Mouse (Mus musculus) frontal cortex, adult (tissue): ENCODE measurements around the gene Adm.

ENCODE experiments used
- ATAC-seq: cut with Nextera tagmentation; 2 replicates; pipeline ENCODE4 v1.9.2; 2017; ENCODE audit warnings: mild to moderate bottlenecking, moderate library complexity, mixed read lengths; ENCODE audit not compliant: low TSS enrichment

Gene Adm

DNA sequence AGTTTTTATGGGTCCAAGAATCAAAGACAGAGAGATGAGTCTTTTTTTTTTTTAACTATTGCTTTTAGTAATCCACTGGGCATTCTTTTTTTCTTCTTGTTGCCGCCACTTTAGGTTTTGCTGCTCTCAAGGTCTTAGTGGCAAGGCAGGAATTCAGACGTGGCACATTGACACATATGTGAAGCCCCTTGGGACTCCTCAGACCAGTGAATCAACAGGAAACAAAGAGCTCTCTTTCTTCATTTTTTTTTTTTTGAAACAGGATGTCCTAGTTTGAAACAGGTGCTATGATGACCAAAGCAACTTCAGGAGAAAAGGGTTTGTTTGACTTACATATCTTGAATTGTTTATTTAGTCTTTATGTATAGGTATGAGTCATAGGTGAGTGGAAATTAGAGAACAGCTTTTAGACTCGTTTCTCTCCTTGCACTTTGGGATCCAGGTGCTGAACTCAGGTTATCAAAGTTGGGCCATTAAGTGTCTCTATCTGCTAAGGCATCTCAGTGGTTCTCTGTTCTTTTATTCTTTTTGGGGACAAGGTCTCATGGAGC is 31.0 kb downstream of the Adm start:
- no peak for ATAC-seq

GRCm38 (mm10) chr7:110666537-110666936 is 39.1 kb downstream of the Adm start:
- ATAC-seq = no peak

DNA sequence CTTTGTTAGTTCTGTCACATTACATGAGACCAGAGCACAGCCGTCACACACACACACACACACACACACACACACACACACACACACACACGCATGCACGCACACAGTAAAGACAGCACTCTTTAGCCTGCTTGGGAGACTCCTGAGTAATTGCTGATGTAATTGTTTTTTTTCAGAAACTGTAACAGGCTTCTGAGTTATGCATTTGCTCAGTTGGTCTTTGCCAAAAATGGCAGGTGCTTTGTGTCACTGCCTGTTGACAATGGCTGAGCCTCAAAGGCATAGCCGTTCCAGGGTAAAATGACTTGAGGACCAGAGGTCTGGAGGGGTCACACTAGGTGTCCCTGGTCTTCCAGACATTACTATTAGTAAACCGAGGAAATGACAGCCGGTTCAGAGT is 40.8 kb downstream of the Adm start:
- no peak for ATAC-seq

GRCm38 (mm10) chr7:110668756-110669155 is 41.3 kb downstream of the Adm start:
- ATAC-seq = no peak

DNA sequence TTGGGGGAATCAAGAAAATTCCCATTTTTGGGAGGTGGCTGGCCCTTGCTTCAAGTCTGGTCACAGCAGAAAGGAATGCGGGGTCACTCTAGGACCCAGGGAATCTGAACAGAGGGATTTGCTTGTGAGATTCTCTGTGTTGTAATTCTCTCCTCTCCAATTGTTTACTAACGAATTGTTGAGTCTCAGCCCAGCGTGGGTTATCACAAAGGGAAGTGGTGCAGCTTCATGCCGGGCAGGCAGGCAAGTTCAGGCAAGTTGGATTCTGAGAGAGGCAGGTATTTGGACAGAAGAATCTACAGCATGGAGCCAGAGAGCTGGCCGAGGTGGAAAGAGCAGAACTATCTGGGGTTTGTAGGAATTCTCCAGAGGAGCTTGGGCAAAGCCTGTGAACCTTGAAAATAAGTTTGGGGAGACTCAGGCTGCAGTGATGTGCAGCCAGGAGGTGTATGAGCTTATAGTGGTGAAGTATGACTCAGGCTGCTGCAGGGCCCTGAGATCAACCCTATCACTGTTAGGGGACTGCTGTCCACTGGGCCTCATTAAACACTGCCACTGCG is 43.7 kb downstream of the Adm start:
- ATAC-seq = no peak
